Mouse (Mus musculus) erythroblast, embryonic 14.5 days (primary cell): ENCODE data around the gene Tnip3.

Experiments
- GATA1 ChIP-seq: IDR thresholded peaks from 2 replicates; pipeline ENCODE4 v1.6.1; 2012; ENCODE audit warnings: low read length, inconsistent platforms, mixed read lengths
- TAL1 ChIP-seq: IDR thresholded peaks from 3 replicates; pipeline ENCODE4 v1.6.1; 2012; ENCODE audit warnings: low read length, inconsistent platforms, mixed read lengths

DNA sequence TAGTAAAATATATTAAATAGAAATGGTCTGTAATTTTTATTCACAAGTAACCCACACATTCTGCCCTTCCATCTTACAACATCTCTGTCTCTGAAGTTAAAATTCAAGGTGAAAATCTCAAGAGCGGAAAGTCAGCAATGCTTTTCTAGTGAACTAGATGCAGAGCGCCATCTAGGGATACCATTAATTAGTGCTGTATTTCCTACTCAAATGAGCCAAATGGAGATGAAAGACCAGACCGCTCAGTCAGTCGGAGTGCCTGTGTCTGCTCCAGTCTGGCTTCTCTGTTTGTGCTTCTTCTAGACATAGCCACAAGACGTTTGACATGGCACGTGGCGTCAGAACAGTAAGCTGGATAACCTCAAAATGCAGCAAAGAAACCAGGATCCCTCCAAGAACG lies 44.6 kb downstream of the Tnip3 start:
- TF ChIP-seq GATA1 (no peak), TAL1 (no peak)
